Mouse (Mus musculus) yolk sac, embryonic 10.5 days (tissue): ENCODE measurements at regions not wholly inside any gene's neighbourhood (a gene's known extent, or its start where the extent isn't known, plus 50 kb on each side); places are given as distances from the start of the nearest gene placed in this dataset.

ENCODE experiments used
- DNase-seq: peaks from one replicate; pipeline ENCODE4 v3.0.0-alpha.2; 2017; ENCODE audit warnings: low spot score

DNA sequence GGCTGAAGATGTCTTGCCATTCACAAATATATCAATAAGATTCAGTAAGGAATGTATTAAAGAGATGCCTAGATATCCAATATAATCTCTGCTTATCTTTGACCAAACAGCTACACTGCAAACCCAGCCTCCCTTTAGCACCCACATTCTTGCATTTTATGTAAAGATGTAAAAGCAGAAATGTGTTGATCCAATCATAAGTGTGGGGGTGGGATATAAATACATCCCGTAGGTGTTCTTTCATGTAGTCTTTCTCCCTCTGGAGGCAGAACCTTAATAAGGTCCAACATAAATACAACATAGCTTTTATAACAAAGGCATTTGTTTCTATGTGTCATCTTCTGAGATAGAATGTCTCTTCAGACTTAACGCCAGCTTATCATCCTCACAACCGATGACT is 637.1 kb upstream of the Flrt2 start:
- DNase-seq = no peak

DNA sequence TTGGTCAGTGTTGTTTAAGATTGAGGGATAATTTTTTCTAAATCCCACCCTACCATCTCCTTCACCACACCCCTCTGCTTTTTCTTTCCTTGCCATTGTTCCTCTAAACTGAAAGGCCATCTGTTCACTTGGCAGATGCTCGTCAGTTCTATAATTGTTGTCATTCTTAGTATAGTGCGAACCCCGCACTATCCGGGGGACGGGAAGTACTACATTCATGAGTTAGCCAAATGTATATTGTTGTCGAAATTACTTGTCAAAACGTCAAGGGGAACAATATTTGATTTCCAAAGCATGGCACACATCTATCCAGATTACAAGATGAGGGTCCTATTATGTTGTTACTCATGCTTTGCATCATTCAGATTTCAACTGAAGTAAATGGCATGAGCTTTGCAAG is 635.1 kb upstream of the Flrt2 start:
- DNase-seq = no peak

DNA sequence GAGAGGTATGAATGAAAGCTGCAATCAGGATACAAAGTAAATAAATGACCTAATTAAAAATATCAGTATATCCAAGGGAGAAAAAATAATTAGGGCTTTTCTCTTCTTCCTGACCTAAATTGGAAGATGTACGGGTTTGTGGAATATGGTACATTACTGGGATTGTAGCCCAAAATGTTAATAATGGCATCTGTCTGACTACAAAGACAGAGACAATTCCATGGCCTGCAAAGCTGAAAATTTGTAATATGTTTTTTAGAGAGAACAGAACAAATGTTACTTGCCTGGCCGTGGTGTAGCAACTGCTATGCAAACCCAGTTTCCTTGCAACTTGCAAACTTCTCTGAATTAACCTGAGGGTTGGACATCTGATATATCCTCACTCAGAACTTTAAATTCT is 632.6 kb upstream of the Flrt2 start:
- DNase-seq = no peak

DNA sequence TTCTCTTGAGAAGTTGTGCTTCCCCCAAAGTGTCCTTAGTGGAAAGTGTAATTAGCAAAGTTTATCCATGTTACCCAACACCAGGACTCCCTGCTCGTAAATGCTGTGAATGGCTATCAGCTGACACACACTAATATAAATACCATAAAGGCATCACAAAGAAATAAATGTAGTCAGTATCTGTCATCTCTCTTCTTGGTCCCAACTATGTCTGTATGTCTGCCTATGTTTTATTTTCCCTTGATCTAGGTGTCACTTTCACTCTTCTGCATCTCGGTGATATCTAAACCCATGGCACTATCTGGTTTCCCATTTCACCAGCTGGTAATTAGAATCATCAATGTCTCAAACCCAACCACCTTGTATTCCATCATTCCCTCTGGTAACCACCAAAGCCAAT is 619.7 kb upstream of the Flrt2 start:
- no peak for DNase-seq

DNA sequence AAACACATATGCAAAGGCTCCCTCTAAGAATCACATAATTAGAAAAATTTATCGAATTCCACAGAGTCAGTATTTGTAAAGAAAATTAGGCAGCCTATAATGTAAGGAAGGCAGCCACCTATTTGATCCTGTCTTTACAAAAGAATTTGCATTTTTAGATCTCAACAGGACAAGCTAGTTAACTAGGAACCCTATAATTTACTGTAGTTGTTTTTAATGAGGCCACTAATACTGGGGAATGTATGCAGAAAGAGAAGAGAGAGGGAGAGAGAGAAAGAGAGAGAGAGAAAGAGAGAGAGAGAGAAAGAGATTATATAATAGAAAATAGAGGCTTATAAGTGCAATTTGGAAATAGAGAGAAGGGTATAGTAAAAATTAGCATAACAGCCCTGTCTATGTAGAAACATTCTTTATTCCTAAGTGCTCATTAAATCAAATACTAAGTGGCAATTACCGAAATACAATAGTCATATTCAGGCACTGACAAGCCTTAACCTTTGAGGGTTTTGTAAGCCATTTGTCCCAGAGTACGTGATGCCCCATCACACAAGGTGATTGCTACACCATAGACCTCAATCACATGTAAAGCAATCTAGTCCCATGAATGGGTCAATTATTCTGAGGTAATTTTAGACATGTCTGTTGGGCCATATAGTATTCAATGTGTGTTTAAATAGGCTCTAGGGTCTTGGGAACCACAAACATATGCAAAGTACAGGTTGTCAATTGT is 572.6 kb upstream of the Flrt2 start:
- DNase-seq = no peak

DNA sequence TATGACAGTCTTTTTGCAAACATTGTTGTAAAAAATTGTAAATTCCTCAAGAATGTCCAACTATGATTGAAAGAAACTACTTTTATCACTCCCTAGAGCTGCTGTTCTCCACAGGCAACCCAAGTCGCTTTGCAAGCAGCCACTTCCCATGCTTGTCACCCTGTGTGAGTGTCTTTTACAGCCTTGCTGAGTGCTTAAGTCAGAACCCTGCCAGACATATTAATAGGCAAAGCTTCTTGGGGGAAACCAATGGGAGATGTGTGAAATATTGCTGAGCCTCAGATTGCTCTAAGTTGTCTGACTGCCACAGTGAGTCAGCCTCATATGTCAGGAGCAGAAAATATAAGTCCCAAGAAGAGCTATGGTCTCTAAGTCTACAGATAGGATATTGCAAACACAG is 559.2 kb upstream of the Flrt2 start:
- no peak for DNase-seq

DNA sequence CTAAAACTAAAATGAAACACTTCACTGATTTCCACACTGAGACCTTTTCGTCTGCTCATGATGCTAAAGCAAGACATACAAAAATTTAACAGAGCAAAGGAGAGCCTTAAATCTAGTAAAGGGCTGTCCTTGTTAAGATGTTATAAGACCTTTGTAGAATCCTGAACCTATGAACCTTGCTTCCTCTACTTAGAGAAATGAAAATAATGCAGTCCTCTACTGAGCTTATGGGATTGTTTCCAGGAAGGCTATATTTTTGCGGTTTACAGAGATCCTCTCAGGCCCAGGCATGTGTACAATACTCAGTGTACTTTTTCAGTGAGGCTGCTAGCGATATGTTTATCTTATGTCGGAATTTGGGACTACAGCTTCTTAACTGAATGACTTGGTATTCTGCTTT is 558.5 kb upstream of the Flrt2 start:
- no peak for DNase-seq

DNA sequence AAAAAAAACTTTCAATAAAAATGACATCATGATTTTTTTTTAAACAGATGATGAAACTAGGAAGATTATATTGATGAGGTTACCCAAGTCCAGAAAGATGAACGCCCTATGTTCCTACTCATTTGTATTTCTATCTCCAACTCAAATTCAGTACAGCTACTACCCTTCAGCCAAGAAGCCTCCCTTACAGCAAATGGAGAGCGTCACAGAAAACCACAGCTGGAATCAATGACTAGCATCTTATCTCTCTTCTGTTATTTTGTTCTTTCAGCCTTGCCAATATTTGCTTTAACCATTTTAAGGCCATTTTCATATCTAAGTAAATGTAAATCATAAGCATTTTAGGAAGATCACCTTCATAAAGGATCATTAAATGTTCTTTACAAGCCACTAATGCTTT is 553.9 kb upstream of the Flrt2 start:
- no peak for DNase-seq

DNA sequence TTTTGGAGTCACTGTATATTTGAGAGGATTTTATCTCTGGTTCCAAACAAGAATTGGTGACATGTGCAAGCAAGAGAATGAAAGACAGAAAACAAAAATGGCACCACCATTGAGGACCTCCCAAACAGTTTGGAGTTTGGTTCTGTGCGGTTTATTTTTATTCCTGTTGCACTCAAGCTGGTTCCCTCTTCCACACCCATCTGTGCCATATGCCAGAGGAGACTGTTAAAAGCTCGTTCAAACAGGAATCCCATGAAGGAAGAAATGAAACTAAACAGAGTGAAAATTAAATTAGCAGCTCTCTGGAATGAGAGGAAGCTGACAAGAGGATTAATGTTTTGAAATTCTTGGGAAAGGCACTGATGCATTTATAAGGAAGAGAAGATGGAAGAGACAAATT is 521.0 kb upstream of the Flrt2 start:
- DNase-seq = no peak

DNA sequence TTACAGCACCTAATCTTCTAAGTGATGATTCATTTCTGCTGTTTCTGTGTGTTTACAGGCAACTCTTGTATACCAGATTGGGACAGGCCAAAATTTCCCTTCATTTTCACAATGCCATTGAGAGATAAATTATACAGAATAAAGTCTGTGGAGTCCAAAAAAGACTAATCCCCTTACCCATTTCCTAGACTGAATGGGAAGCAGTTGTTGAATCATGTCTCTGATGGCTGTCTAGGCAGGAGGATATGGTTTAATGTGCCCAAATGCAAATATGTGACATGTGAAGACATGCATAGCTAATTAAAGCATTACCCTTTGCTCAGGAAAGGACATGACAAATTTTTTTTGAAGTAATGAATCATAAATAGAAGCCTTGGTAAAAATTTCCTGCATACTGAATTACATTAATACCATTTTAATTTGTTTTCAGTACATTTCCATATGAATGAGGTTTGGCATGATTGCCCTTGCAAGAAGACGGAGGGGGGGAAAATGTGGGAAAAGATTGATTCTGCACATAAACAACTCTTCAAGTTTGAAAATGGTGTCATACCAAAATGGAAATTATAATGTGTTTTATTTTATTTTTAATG is 518.1 kb upstream of the Flrt2 start:
- no peak for DNase-seq

DNA sequence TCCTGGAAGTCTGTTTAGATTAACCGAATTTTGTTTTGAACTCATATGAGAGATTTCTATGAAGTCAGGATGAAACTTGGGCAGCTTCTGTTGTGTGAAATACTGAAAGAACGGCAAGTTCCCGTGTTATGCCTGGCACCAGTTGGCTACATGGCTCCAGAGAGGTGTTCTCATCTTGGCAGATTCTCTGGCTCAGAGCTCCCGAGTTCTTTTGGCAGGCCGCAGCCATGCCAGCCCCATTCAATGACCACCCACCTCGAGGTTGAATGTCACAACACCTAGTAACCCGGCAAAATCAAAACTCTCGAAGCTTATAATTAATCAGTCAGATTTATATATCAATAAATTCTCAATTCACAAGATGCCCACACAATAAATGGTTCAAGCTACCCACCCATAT is 489.5 kb upstream of the Flrt2 start:
- no peak for DNase-seq

DNA sequence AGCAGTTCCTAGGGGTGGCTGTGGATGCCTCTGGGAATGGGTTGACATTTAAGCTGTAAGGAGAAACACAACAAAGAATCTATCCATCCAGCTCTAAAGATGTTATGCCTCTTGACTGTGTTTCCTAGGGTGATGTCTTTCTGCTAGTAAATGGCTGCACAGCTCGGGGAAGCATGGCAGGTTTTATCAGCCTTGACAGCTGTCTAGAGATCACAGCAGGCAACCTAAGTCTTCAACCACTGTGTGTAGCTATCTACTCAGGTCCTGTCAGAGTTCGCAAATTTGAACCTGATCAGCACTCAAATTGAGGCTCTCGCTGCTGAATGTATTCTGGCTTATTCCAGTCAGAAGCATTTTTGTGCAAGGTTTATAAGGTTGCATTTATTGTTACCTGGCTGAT is 486.9 kb upstream of the Flrt2 start:
- DNase-seq = no peak

DNA sequence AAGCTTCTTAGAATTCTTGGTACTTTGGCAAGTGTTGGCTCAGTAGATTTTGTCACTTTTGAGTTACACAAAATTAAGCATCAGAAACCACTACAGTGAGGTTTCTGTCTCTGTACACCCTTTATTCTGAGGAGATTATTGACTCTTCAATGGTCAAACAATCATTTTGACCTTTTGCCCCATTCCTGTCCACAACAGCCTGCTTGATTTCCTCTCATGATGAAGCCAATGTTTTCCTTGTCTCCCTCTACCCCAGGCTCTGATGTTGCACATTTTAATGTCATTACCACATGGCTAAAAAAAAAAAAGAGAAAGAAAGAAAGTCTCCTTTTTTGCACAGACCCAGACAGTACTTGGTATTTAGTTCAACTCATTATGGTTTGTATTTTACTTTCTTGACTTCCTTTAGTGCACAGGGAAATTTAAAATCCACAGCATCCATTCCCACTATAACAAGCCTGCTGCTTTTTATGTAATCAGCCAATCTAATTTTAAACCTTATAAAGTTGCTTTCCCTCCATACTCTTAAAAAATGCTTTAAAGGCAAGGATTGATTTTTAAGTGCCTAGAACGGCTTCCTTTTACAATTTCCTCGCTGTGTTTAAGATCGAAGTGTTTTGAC is 452.8 kb upstream of the Flrt2 start:
- no peak for DNase-seq

DNA sequence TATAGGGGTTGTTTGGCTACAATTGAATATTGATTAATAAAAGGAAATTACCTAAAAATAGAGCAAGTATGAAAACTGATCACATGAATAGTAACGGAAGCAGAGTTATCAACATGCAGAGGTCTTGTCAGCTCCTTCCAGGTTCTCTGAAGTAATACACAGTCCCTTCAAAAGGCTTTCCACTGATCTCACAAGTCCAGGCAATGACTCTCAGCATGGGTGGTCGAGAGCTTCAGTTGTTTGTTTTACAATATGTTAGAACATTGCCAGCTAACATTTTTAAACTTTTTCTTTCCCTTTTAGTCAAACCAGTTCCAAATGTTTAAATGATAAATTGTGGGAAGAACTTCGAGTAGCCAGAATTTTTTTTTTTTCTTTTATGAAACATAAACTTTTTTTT is 424.8 kb upstream of the Flrt2 start:
- DNase-seq = no peak

DNA sequence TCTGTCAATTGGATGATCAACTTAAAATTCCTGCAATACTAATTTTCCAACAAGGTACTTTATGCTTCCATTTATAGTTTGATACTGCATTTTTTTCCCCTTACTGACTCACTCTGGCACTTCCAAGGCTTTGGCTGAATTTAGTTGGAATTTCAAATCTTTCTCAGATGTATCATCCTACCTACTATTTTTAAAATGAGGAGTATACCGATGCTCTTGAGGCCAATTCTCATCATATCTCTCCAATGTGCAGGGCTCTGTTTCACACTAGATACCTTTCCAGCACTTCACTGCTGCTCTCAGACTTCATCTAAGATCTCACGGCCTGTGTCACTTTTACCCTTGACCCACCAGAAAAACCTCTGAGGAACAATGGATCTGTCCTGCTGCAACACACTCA is 386.6 kb upstream of the Flrt2 start:
- no peak for DNase-seq

DNA sequence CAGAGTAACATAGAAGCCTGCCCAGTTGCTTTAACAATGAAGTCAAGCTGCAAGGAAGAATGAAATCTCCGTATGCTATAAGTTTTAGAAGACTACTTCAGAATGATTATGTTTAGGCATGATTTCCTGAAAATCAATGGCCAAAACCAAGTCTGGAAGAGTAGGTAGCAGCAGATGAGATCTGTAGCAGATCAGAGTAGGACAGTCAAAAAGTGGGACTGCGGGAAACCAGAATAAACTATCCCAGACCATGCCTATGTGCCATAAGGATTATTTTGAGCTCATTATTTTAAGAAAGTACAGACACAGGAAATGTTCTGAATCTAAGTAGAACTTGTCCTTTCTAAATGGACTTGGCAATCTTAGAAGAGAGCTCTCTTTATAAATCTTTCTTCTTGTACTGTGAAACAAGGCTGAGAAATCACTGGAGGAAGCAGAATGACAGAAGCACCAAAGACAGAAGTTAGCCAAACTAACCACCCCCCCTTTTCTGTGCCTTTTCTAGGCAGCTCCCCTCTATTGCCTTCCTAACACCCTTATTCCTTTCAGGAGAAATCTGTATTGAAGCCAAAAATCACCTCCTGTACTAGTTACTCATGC is 376.8 kb upstream of the Flrt2 start:
- DNase-seq = no peak

DNA sequence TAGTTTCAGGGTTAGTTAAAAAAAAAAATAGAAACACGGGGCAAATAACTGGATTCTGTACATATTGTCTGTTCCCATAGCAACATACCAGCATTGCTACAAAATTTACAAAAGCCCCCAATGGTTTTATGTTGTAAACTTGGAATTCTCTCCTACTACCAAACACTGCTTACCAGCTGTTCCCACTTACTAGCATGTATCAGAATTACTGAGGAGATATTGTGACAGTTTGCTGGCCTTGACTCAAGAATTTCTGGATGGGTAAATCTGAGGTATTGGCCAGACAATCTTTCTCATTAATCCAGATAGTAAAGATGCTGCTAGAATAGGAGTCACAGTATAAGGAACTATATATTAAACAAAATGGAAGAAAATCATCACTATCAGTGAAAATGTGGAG is 375.2 kb upstream of the Flrt2 start:
- no peak for DNase-seq

DNA sequence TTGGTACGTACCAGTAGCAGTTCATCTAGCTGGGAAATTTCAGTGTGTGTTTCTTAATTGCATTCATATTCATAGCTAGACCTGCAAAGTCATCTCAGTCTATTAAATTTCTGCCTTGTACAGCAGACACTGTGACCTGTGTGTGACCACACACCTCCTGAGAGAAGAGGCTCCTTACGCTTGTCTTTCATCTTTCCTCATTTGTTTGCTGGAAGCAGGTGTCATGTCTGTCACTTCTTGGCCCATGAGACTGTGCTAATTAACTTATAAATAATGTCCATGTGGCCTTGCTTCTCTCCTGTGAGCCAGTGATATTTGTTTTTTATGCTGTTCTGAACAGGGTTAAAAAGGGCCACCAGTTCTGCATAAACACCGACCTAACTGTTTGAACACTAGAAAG is 370.3 kb upstream of the Flrt2 start:
- no peak for DNase-seq

DNA sequence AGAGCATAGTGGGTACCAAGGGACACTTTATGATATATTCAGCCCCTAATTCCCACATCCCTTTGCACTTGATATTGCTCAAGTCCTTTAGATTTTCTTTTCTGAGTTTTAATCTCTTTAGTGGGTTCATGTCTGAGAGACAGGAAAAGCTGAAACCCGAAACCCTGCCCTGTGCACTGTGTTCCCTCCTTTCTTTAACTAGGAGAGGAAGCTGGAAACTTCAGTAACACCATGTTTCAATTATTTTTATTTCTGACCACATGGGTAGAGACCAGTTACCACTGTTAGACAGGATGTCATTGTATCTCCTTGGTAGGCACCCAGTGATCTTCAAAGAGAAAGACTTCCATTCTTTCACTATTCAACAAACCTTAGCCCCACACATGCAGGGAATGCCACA is 362.4 kb upstream of the Flrt2 start:
- no peak for DNase-seq

DNA sequence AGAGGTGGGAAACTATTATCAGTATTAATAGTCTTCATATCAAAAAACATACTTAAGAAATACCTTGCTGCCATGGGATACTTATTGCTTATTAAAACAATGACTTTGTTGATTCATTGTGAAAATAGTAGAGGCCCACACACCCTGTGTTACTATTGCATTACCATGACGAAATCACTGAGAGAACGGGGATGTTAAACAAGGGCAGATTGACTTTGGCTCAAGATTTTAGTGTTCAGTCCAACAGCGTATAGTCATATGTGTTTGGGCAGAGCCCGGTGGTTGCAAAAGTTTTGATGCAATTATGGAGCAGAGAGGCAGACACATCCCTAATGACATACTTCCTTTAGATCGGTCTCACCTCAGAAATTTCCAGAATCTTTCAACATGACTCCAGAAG is 344.2 kb upstream of the Flrt2 start:
- DNase-seq = no peak

DNA sequence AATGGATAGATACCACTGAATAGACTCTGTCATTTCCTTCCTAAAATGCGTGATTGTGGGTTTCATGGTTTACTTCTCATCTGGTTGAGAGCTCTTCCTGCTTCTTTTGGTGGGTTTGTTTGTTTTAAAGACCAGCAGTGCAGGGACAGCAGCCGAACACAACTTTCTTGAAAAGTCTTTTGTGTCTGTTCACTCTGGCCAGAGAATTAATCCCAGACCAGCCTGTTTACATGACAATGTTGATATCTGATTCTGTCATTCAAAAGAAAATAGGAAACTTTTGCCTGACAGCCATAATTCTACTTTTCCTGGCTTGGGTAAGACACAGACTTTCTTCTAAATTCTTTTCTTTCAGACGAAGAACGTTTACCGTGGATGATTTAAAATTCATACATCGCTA is 336.9 kb upstream of the Flrt2 start:
- peak; percentile 10 for DNase-seq

DNA sequence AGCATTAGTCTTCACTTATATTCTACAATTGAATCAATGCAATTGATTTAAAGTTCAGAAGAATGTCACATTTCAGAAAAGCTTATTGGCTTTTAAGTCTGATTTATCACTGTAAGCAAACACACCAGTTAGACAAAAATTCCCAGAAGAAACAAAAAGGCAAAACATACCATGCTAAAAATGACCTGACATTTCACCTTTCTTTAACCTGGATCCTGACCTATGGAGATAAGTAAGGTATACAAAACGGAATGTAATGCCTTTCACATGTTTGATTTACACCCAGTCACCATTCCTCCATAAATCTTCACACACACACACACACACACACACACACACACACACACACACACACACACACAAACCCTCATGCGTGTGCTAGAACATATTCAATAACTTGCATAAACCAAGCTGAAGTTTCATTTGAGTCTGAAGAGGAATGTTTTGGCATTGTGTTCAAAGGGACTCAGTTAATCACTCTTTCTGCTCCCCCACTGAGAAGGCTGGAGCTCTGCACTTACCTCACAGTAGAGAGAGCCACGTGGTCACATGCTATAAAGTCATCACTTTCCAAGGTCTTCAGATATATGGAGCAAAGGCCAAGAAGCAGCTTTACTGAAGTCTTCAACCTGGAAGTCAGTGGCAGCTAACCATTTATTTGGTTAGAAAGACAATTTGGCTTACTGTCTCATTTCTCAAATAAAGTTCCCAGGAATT is 307.6 kb upstream of the Flrt2 start:
- peak; percentile 35 for DNase-seq

DNA sequence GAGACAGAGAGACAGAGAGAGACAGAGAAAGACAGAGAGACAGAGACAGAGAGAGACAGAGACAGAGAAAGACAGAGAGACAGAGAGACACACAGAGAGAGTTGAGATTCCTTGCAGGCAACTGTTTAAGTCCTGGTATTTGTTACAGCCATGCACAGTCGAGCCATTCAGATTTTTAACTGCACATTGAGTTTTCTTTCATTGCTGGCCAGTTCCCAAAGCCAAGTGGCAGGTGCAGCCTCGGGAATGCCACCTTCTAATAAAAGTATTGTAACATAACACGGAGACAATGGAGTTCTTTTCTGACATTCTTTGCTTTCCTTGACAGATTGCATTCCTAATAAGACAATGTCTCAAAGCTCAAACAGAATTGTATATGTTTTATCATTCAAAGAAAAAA is 306.3 kb upstream of the Flrt2 start:
- DNase-seq = no peak
